Mouse (Mus musculus): ENCODE results near the gene Cdca3.
"Not testable (repeated sequence)": the region's sequence is repeated elsewhere in the genome, so short reads cannot be mapped to it uniquely, and the experiment has no call there.

The Cdca3 gene

DNA sequence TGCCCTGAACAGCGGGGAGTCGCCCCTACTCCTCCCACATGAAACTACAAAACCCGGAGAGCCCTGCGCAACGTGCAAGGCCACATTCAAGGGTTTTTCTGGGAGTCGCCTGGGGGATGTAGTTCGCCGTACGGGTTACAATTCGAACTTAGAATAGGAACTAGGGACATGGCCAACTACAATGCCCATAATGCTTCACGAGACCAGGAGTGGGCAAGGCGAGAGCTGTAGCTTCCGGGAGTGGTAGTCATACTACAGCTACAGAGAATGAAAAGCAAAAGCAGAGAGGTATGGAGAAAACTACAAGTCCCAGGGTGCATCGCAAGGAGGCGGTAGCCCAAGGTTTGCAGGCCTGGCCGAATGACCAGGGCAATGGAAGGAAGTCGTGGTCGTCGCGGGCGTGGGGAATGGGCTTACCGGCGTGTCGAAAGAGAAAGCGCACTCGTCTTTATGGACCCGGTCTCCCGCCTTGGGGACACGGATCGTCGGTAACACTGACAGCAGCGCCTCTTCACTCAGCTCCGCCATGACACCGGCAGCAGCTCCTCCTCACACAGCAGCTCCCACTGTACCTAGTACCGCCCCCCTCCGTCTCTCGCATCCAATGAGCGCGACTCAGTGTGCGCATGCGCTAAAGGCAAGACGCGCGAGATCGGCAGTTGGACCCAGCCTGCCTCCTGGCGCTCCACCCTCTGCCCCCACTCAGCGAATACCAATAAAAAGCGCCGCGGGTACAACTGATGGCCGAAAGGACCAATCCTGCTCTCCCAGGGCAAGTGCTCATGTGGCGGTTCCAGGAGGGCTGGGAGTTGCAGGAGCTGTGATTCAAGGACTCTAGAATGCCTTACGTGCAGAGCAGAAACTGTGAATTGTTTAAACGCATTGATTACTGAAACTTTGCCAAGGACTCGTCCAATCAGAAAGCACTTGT lies at the start of gene Cdca3, which contains the start of gene Usp5:
Gene Cdca3 (plus strand): TSS at position 680 of the 931 bp plus-strand sequence.
Gene Usp5 (minus strand): TSS at position 617 of the 931 bp plus-strand sequence.
- peak; percentile 99 for DNase-seq (ENCODE audit: low spot score)

- no peak for DNase-seq (ENCODE audit: low spot score)
These were observed 49.3 kb upstream of the Cdca3 start for GRCm38 (mm10) chr6:124779984-124780416.

DNA sequence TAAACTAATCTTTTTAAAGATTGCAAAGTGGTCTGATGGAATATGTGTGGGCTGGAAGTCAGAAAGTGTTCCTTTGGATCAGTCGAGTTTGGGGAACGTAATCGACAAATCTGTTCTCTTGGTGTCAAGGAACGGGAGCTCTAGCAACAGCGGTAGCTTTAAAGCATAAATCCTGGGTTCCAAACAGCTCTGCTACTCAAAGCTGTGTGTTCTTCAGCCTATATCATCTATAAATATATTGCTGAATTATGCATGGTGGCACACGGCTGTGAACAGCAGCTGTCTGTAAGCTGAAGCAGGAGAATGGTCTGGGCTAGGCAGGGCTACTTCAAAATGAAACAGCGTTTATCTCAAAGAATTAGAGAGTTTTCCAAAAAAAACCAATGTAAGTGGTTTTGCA lies 48.4 kb upstream of the Cdca3 start:
- no peak for DNase-seq (ENCODE audit: low spot score)

DNA sequence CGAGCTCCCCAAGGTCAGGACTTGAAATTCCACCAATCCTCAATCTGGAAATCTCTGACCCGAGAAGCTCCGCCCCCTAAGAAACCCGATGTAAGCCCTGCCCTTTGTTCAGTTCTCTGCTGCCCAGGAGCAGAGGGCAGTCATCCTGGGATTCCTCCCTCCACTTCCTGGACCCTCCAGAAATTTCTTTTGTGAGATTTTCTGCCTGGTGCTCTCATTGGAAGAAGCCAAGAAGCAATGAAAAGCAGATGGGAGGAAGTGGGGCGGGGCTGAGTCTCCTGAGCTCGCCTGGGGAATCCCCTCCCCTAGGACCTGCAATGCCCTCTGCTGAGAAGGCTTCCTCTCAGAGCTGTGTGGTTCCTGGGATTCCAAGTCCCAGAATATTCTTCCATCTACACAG lies 46.9 kb upstream of the Cdca3 start:
- DNase-seq (ENCODE audit: low spot score) = no peak

GRCm38 (mm10) chr6:124786756-124787420 lies 42.5 kb upstream of the Cdca3 start:
- no peak for DNase-seq (ENCODE audit: low spot score)

DNA sequence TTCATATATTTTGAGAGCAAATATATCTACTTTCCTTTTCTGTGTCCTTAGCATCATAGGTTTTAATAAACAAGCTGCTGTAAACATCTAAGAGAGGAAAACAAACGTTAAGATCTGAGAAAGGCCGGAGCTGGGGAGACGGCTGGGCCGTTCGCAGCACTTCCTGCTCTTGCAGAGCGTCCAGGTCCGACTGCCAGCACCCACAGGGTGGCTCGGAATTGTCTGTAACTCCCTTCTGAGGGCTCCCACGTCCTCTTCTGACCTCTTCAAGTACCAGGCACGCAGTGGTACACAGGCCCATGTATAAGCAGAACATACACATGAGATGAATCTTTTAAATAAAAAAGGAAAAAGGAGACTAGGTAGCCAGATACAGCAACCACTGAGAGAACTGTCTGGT lies 41.6 kb upstream of the Cdca3 start:
- DNase-seq (ENCODE audit: low spot score) = no peak

DNA sequence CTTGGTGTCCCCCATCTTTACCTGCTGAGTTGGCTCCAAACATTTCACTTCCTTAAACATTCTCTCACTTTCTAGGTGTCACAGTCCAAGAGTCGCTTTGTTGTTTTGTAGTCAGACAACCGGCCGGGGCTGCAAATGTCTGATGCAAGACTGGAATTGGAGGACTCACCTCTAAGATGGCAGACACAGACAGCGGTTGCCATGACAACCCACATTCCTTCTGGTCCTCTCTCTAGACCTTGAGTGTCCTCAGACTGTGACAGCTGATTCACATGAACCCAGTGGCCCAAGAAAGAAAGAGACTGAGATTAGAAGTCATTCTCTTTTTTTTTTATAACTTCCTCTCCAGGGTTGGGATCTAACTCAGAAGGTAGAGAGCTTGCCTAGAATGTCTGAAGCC lies 39.8 kb upstream of the Cdca3 start:
- DNase-seq (ENCODE audit: low spot score) = no peak

- DNase-seq (ENCODE audit: low spot score) = no peak
These were observed 39.2 kb upstream of the Cdca3 start for GRCm38 (mm10) chr6:124790121-124790520.

DNA sequence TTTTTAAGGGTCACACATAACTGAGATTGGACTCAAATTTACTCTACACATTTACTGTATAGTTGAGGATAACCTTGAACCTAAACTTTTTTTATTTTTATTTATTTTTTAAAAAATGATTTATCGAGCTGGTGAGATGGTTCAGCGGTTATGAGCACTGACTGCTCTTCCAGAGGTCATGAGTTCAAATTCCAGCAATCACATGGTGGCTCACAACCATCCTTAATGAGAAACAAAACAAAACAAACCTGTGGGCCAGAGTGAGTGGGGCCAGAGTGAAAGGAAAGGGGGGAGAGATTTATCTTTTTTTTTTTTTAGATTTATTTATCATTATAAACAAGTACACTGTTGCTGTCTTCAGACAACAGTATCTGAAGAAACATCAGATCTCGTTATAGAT lies 37.4 kb upstream of the Cdca3 start:
- no peak for DNase-seq (ENCODE audit: low spot score)

- no peak for DNase-seq (ENCODE audit: low spot score)
These were observed 33.6 kb upstream of the Cdca3 start for GRCm38 (mm10) chr6:124795781-124796180.

DNA sequence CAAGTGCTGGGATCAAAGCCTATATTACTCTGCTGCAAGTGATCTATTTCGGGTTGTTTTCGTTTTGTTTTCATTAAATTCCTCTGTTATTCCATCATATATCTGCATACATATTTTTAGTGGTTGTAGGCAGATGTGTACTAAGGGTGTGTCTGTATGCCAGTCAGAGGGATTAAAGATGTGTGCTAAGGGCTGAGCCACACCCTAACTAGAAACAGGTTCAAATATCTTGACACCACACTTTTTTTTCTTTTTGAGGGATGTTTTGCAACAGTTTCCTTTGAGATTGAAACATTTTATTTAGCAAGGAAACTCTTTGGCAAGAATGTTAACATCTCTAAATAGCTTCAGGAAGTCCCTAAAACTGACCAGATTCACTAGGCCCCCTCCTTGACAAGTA lies 33.1 kb upstream of the Cdca3 start:
- no peak for DNase-seq (ENCODE audit: low spot score)

DNA sequence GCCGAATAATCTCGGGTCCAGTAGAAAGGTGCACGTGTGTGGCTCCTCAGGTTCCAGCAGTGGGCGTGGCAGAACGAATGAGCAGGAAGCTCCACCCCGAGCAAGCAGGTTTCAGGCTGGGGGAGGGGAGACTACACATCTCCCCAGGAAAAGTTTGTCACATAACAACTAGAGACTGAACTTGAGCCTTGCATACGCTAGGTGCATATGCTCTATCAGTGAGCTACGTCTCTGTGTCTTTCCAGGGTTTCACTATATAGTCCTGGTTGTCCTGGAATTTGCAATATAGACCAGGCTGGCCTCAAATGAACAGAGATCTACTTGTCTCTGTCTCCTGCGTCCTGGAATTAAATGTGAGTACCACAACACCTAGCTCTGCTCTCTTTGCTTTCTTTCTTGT lies 26.9 kb upstream of the Cdca3 start:
- DNase-seq (ENCODE audit: low spot score) = not testable (repeated sequence)

DNA sequence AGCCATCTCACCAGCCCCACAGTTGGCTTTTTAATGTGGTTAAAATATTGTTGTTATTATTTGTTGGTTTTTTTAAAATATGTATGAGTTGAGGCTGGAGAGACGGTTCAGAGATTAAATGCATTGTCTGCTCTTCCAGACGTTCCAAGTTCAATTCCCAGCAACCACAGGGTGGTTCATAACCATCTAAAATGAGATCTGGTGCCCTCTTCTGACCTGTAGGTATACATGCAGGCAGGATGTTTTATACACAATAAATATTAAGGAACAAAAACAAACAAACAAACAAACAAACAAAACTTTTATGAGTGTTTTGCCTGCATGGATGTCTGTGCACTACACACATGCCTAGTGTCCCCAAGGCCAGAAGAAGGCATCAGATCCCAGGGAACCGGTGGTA lies 26.3 kb upstream of the Cdca3 start:
- DNase-seq (ENCODE audit: low spot score) = no peak

GRCm38 (mm10) chr6:124803691-124804090 lies 25.7 kb upstream of the Cdca3 start:
- DNase-seq (ENCODE audit: low spot score) = not testable (repeated sequence)

DNA sequence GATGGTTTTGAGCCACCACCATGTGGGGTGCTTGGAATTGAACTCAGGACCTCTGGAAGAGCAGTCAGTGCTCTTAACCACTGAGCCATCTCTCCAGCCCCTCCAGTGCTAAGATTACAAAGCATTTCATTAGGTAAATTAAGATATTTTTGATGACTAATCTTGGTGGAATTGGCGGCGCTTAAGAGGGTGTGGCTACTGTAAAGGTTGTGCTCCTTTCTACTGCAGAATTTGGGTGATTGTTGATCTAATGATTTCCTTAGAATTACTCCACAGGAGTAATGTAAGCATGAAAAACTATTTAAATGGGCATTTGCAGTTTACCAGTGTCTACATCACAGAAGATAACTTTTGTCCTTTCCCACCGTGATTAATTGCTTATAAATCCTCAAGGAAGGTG lies 25.0 kb upstream of the Cdca3 start:
- DNase-seq (ENCODE audit: low spot score) = no peak

DNA sequence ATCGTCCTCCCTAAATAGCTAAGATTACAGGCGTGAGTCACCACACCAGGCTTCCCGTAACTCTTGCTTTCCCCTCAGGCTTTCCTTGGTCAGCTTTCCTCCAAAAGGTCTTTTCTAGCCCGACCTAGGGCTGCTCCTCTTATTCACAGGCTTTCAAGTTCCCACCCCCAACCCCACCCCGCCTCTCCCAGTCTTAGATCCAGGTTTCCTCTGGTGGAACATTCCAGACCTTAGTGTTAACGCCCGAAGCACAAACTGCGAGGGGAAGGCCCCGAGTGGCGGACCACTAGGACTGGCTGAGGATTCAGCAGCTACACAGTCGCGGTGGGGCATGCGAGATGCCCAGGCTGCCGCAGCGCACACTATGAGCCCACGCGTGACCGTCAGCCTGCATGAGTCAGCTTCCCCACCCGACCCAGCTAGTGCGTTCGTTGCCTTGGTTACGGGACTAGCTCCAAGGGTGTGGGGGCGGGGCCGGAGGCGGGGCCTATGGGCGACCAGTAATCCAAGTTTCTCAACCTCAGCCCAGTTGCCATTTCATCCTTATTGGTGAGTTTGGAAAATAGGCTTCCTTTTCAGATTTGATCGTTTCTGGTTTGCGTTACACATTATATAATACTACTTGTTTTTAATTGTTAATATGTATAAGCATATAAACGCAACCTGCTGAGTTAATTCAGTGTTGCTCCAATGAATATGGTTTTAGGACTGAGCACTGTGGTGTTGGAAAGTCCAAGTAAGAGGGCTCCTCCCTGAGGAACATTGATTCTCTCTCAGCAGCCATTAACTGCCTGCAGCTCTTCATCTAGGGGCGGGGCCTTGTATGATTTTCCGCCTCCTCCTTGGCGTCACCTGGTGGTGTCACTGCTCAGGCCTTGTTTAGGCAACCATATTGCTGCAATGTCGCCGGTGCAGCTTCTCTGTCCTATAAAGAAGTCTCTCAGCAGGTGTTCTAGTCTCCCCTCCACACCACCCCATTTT lies 23.7 kb upstream of the Cdca3 start:
- DNase-seq (ENCODE audit: low spot score) = peak; percentile 87

DNA sequence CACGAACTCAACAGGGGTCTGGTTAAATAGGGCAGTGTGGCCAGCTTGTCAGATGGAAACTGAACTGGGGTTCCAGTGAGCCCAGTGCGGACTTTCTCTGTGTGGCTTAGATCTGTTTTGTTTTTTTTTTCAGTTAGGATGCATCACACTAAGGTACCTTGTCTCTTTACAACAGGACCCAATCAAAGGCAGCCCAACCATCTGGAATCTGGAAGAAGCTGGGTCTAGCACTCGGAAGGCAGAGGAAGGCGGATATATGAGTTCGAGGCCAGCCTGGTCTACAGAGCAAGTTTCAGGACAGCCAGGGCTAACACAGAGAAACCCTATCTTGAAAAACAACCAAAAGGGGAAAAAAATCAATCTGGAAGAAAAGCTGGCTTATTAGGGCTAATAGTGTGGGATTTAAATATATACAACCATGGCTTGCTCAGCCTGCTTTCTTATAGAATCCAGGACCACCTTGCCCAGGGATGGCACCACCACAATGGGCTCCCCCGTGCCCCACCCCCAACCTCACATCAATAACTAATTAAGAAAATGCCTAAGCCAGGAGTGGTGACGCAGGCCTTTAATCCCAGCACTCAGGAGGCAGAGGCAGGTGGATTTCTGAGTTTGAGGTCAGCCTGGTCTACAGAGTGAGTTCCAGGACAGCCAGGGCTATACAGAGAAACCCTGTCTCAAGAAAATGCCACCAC lies 22.8 kb upstream of the Cdca3 start:
- DNase-seq (ENCODE audit: low spot score) = no peak

GRCm38 (mm10) chr6:124807366-124807765 lies 22.0 kb upstream of the Cdca3 start:
- no peak for DNase-seq (ENCODE audit: low spot score)

DNA sequence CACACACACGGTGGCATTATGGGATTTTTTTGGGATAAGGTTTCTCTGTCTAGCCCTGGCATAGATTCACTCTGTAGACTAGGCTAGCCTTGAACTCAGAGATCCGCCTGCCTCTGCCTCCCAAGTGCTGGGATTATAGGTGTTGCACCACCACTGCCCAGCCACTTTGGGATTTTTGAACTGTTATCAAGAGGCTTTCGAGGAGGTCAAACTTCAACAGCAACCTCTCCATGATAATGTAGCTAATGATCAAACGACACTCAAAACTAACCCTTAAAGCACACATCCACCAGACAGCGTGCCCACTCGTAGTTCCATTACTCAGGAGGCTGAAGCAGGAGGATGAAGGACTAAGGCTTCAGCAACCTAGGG lies 21.4 kb upstream of the Cdca3 start:
- DNase-seq (ENCODE audit: low spot score) = no peak

GRCm38 (mm10) chr6:124808358-124809012 lies 20.9 kb upstream of the Cdca3 start, which contains the start of gene Spsb2:
Gene Spsb2 (plus strand): TSS chr6:124808661.
- DNase-seq (ENCODE audit: low spot score) = peak; percentile 68

All from testis, postnatal 14 days (tissue).